Mouse (Mus musculus): ENCODE measurements around the gene Commd1.

Gene Commd1

DNA sequence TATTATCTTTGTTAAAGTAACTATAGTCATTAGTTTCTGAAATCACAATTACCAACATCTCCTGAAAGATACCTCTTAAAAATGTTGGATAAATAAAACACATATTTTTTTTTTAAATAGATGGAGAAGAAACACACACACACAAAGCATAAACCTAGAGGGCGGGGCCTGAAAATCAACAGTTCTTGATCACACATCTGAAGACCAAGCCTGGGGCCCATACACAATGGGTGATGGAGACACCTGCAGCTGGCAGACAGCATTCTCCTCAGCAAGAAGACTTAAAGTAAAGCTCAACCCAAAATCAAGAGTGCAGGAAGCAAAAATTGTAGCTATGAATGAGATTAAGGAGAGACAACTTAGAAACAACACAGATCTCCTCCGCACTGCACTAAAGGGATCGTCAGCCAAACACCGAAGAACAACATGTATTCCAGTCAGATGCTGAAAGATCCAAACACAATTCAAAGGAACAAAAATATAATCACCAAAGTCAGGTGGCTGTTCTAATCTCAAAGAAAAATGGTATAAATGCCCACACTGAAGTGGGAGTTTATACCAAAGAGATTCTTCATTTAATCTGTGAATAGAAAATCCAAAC is 44.4 kb downstream of the Commd1 start:
- no peak for DNase-seq

DNA sequence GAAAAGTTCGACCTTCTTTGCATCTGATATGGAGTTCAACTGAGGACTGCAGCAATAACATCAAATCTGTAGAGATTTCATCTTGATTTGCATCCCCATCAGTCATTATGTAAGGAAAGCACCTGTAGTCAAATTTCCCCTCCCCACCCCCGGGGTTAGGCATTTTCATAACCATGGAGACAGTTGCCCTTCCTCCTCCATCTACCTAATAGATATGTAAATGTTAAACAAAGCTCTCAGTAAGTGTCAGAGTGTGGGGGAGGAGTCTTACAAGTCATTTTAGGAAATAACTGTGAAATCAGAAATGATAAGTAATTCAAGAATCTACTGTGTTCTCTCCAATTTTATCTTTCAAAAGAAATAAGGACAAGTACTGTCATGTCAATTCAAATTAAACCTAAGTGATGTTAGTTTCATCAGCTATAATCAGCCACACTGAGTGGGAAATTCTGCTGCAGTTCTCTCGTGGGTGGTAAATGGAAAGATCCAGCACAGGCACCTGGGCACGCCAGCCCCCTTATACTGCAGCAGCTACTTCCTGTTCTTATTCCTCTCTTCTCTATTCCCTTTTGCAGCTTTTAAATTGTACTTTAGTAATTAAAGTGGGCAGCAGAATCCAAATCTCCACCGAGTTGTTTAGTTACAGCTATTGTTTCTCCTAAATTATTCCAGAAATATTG is 45.6 kb downstream of the Commd1 start:
- DNase-seq: no peak

DNA sequence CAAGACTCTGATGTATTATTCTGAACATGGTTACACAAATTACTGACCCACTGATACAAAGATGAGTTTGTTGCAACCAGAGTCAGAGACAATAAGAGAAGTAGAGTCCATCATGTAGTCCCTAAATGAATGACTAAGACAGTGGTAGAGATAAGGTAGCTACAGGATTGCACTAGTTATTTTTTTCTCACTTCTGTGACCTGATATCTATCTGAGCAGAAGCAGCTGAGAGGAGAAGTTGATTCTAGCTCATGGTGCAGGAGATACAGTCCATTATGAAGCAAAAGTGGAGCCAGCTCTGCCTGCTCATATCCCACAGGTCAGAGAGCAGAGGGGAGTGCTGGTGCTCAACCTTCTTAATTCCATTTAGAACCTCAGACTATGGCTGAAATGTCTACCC is 50.0 kb downstream of the Commd1 start:
- DNase-seq: no peak

DNA sequence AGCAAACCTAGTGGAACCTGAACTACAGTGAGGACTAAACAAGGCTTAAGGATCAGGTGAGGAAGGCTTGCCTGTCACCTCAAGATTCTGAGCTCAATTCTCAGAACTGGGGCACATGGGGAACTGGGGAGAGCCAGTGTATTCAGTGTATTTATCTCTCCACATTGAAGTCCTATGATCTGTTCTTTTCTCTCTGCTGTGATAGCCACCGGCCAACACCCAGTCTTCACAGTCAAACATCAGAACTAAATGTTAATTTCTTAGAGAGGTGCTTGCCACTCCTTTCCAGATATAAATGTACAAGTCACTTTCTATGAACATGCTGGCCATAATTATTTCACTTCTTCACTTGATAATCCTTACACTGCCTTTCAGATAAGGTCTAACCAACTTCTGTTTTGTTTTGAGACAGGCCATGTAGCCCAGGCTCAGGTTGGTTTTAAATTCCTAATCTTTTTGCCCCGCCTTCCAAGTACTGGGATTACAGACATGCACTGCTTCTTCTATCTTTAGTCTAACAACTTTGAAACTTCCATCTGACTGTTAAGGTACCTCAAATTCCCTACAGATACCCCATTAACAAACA is 50.8 kb downstream of the Commd1 start:
- no peak for DNase-seq

DNA sequence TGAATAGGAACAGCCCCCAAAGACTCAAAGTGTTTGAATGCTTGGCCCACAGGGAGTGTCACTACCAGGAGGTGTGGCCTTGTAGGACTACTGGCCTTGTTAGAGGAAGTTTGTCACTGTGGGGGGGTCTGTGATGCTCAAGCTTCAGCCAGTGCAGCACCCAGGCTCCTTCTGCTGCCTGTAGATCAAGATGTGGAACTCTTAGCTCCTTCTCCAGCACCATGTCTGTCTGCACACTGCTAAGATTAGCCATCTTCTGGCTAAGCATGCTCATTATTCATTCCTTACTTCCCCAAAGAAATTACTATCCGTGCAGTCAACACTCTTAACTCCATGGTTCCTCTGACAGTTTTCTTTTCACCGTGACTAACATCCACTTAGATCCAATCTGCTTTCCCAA is 52.1 kb downstream of the Commd1 start:
- DNase-seq: no peak

DNA sequence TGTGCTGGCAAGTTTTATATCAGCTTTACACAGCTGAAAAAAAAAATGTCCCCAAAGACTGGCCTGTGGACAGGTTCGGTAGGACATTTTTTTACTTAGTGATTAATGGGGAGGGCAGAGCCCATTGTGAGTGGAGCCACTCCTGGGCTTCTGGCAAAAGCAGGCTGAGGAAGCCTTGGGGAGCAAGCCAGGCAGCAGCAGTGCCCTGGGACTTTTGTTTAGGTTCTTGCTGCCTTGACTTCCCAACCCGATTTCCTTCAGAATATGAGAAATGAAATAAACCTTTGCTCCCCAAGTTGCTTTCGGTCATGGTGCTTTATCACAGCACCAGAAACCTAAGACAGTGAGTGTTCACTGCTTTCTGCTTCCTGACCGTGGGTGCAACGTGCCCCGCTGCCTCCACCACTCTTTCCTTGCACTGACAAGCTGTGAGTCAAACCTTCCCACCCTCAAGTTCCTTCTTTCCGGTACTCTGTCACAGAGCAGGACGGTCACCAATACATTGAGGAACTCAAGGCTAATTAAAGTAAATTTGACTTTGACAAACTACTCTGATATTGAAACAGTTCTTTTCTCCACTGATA is 53.5 kb downstream of the Commd1 start:
- no peak for DNase-seq

DNA sequence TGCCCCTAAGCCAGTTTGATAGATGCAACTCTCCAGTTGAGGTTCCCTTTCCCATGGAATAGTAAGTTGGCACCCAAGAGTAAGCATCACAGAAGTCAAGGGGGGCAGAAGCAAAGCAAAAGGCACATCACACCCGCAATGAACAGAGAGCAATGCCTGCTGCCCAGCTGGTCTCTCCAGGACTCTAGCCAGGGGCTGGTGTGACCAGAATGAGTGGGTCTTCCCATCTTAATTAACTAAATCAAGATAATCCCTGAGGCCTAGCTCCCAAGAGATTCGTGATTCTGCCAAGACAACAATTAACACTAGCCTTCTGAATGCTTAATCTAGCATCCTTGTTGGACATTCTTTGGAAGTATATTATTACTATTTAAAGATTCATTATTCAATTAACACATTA is 58.6 kb downstream of the Commd1 start:
- no peak for DNase-seq

DNA sequence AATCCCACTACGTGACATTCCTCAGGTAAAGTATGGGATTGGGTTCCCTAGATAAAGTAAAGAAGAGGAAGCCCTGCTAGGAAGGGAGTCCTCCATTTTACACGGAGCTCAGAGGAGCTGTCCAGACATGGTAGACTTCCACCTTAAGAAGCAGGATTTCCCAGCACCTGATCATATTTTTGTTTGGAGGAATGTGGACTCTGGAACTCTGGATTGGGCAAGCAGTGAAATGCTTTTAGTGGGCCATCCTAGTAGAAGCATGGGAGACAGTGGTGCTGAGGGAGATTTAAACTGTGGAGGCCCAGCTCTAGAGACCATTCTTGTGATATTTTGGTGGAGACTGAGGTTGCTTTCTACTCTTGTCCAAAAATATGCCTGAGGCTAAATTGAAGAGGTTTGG is 59.6 kb downstream of the Commd1 start:
- DNase-seq: no peak

DNA sequence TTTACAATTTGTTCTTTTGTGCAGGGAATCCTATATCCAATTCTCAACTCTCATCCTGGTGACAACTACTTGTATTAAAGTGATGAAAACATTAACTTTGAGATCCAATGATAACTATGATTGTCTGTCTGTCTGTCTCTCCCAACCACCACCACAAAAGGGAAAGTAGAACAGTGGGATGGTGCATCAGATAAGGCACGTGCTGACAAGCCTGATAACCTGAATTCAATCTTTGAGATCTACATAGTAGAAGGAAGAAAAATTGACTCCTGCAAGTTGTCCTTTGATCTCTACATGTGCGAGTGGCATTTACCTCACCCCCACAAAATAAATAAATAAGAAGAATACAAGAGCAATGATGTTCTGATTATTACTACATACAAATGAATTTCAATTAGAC is 62.8 kb downstream of the Commd1 start:
- DNase-seq: no peak

DNA sequence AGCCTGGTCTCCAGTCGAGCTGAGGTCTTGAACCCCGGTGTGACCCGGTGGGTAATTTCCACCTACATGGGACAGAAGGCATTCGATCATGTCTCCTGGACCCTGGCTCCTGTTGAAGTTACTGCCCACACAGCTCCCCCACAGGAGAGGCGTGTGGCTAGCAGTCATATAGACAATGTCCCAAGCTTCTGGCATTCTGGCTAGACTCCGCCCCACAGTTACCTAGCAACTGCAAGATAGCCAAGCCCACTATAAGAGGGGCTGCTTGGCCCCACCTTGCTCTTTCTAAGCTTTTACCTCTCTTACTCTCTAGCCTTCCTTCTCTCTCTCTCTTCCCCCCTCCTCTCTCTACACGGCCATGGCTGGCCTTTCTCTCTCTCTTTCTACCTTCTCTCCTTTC is 64.4 kb downstream of the Commd1 start:
- no peak for DNase-seq

DNA sequence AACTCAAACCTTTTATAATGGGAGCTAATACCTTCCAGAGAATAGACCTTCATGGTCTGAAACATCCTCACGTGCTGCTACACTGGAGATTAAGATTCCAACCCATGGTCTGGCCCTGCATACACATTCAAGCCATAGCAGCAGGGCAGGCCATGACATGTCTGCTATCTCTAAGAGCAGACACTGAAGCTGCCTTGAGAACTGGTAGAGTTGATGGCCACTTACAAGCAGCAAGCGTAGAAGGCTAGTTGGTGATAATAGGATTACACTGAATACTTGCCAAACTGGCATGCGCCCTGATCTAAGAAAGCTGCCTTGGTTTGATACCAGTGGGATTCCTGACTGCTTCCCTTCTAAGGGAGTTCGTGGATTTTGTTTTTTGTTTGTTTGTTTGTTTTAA is 68.4 kb downstream of the Commd1 start:
- DNase-seq: no peak

DNA sequence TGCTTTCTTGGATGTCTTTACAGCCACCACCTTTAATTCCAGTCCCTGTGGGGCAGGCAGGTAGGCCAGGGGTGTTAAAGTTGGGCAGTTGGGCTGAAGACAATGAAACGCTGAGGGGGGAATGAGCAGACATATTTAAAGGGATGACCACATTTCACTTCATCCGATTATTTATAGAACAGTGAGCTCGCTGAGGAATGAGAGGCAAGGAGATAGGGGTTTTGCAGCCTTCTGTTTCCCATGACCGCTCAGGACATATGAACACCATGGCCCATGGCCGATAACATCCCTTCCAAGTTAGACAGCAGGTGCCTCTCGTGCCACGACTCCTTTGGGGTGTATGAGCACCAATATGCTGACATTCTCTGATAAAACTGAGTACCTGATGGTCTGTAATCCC is 70.4 kb downstream of the Commd1 start:
- DNase-seq: no peak

DNA sequence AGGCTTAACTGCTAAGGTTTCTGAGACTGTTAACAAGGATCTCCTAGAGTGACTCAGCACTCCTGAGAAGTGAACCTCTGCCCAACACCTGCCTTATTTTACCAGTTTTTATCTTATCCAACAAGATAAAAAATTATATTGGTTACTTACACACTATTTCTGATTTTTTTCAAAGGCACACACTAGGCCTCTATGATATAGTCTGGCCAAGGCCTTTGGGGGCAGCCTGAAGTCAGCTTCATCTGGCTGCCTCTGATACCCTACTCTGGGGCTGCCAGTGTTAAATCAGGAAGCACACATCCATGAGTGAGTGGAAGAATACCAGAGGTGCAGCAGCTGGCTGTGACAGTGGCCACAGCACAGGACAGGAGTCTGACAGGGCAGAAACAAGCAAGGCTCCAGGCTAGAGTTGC is 75.7 kb downstream of the Commd1 start:
- no peak for DNase-seq

DNA sequence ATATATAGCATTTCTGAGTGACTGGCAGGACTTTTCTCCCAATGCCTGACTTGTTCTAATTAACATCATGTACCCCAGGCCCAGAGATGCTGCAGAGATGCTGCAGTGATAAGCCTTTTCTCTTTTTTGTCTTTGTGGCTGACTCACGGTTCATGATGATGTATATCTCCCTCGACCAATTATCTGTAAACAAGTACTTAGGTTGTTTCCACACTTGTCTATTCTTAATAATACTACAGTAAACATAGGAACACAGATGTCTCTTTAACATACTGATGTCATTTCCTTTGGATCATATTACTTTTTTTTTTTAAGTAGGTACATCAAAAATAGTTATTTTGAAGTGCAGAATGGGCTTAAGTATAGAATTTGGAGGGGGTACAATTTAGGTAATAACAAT is 79.3 kb downstream of the Commd1 start:
- DNase-seq: no peak

DNA sequence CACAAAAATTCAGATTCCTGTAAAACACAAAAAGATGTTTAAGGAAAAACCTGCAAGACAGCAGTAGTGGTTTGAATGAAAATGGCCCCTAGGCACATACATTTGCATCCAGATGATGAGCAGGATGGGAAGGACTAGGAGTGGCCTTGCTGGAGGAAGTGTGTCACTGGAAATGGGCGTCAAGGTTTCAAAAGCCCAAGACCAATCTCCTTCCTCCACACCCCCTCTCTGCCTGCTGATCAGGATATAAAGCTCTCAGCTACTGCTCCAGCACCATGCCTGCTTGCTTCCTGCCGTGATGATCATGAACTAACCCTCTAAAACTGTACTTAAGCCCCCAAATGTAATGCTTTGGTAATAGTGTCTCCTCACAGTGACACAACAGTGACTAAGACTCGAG is 82.1 kb downstream of the Commd1 start:
- DNase-seq: no peak

DNA sequence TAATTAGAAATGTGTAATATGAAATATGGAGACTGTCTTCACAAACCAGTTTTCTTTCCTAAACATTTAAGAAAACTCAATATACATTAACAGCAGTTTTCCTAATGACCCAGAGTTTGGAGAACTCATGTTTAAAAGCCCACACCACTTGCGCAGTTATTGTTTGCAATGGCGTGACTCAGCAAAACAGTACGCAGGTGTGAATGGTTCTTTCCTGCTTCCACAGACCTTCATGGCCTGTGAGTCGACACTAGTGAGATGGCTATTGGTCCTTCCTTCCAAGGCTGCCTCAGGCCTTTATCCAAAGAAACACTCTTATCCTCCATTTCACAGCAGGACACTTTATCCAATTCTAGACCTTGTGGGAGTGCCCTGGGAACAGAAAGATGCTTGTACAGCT is 84.5 kb downstream of the Commd1 start:
- DNase-seq: no peak

DNA sequence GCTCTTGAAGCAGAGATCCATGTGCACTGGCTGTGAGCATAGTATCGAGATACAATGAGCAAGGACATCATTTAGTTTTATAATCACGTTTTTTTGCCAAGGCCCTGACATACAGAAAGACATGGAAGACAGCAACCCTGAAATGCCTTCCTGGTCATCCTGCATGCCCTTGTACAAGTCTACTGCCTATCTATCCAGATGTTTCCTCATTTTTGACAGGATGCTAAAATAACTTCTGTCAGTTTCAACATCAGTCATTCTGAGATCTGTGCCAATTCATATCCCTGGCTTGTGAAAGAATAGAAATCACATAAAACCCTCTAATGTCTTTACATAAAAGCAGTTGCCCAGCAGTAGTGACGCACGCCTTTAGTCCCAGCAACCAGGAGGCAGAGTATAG is 85.1 kb downstream of the Commd1 start:
- DNase-seq: no peak

DNA sequence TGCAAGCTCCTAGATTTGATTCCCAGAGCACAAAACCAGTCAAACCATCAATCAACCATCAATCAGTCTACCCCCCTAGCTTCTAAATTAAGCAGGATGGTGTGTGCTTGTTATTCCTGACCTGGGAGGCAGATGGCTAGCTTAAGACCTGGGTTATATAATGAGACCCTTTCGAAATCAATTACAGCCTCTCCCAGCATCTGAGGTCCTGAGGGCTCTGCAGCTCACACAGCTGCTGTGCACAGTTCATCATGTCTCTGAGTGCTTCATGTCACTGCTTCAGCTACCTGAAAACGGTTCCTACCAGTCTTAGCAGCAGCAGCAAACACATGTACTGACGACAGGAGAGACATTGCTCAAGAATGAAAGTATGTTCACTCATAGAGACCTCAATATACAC is 89.1 kb downstream of the Commd1 start:
- no peak for DNase-seq

DNA sequence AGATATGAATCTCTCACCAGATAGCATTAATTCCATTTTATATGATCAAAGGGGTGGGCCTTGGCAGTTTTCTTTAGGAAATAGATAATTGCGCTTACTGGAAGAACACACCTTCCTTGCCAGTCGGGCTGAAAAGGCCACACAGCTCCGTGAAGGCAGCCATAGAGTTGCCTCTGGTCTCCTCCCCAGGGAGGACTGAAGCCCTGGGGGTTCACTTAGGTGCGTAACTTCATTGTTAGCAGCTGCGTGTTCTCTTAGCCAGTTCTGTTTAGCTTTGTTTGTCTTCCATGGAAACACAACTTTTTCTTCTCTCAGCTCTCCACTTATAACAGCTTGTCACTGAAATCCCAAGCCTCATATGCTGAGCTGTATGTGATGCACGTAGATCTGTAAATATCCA is 89.7 kb downstream of the Commd1 start:
- DNase-seq: no peak

DNA sequence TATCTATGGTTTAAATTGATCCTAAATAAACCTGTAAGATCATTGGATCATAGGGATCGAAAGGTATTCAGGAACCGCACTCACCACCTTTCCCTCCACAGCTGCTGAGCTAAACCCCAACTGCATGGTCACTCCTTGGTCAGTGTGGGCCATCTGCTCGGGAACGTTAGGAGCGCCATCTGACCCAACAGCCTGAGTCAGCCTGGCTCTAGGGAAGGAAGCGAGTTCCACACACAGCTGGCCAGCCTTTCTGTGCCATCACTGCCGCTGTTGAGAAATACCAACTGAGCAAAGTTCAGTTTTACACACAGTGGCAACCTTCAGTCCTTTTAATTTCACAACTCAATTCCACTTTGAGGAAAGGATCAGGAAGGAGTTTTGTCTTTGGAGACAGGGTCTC is 90.3 kb downstream of the Commd1 start:
- no peak for DNase-seq

DNA sequence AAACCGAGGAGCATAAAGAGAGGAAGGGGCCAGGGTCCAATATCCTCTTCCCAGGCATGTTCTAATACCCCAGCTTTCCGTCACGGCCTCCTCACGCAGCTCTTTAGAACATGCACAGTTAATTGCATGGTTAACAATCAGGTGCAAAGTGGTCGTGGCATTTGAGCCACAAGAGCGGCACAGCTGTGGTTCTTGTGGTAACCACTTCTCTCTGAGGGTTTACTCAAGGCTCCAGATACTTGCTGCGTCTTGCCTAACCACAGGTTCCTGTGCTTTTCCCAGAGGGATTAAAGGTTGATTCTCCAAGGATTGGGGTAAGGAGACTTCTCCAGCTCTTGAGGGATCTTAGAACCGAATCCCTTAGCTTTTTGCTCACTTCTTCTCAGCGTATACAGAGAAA is 90.9 kb downstream of the Commd1 start:
- no peak for DNase-seq

DNA sequence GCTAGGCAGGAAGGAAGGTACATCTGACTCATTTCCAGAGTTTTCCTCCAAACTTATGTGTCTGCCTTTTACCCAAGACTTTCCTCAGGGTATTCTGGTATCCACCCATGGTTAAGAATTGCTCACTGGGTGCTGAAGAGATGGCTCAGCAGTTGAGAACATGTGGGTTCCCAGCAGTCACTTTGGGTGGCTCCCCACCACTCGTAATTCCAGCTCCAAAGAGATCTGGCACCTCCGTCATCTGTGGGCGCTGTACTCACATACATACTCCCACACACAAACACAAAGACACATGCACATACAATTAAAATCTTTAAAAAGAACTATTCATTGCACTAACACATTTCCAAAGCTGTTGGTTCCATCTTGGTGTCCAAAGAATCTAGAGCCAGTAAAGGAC is 93.0 kb downstream of the Commd1 start:
- no peak for DNase-seq

DNA sequence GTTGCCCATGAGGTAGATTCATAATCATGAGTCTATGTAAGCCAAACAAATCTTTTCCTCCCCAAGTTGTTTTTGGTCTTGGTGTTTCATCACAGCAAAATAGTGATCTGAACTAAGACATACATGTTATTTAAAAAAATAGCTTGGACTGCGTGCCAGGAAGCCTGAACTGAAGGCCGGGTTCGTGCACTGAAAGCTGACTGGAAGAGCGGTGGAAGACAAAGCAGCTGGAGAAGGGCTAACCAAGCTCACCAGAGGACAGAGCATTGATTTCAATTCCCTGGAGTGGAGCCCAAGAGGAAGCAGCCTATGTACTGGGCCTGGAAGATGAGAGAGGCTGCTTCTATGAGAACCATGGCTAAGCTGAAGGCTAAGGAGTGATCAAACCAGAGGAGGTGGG is 95.2 kb downstream of the Commd1 start:
- DNase-seq: no peak

DNA sequence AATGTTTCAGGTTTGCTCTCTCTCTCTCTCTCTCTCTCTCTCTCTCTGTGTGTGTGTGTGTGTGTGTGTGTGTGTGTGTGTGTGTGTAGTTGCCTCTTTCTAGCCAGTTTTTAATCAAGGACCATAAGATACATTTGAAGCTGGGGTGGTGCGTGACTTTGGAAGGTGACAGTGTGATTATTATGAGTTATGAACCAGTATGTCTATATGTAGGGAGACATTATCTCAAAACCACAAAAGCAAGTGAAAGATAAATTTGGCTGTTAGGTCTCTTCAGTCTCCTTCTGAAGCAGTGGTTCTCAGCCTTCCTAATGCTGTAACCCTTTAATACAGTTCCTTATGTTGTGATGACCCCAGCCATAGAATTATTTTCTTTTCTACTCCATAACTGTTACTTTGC is 96.8 kb downstream of the Commd1 start:
- no peak for DNase-seq

DNA sequence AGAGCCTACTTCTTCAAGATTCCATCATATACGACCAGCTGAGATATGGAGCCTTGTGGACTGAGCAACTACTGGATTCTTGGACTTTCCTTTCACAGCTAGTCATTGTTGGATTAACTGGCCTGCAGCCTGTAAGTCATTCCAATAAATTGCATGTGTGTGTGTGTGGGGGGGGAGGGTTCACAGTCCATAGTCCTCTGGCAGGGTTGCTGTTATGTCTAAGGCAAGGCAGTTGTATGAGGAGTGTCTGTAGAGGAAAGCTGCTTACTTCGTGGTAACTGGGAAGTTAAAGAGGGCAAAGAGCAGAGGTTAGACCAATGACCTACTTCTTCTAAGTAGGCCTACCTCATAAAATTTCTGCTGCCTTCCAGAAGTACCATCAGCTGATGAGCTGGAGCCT is 98.5 kb downstream of the Commd1 start:
- DNase-seq: no peak
